Mouse (Mus musculus) macrophage (primary cell): ENCODE results near the gene Ptpre. TPM values are rescaled to one million over a fixed set of nuclear protein-coding genes. Genes with fewer than 3 reads are reported as not detected.
"Not testable (repeated sequence)": the region's sequence is repeated elsewhere in the genome, so short reads cannot be mapped to it uniquely, and the experiment has no call there.

Experiments used
- H3K27ac ChIP-seq: fragments of 350-480 bp; formaldehyde crosslinking; 2 replicates; pipeline ENCODE4 v1.9.0; 2021
- H3K36me3 ChIP-seq: fragments of 350-480 bp; formaldehyde crosslinking; 2 replicates; pipeline ENCODE4 v1.9.0; 2021; ENCODE audit errors: inconsistent target
- H3K4me3 ChIP-seq: fragments of 350-480 bp; formaldehyde crosslinking; 2 replicates; pipeline ENCODE4 v1.9.0; 2021; ENCODE audit errors: inconsistent target
- H3K79me2 ChIP-seq: fragments of 350-480 bp; formaldehyde crosslinking; 2 replicates; pipeline ENCODE4 v1.9.0; 2021; ENCODE audit errors: inconsistent target
- WGBS: methylation state at CpG from one replicate; pipeline ENCODE4 v1.1.7; 2026; ENCODE audit warnings: inconsistent platforms; ENCODE audit not compliant: missing documents; 5-methylcytosine and 5-hydroxymethylcytosine counted together
- polyA plus RNA-seq: library from polyadenylated mRNA; stranded (reverse); fragments of 250-400 nt; gene quantifications from 3 replicates; pipeline ENCODE4 v1.2.4, GENCODE M21; 2018; ENCODE audit warnings: inconsistent platforms

The Ptpre gene
- polyA plus RNA-seq, 1 experiment from 2014 or later, result 35.9 TPM

GRCm38 (mm10) chr7:135545957-135546356, 8.7 kb downstream of the Ptpre start:
- H3K27ac ChIP-seq, result no peak overlapping the region
- peaks cover 5% of the 10 kb centered on the region; the same call in 1 of the 2 replicates for H3K79me2 ChIP-seq
- H3K4me3 ChIP-seq, result no peak overlapping the region
- no peaks in the 10 kb centered on the region for H3K36me3 ChIP-seq
- 92% methylated on average over 7 of the region's 7 CpGs for WGBS

DNA sequence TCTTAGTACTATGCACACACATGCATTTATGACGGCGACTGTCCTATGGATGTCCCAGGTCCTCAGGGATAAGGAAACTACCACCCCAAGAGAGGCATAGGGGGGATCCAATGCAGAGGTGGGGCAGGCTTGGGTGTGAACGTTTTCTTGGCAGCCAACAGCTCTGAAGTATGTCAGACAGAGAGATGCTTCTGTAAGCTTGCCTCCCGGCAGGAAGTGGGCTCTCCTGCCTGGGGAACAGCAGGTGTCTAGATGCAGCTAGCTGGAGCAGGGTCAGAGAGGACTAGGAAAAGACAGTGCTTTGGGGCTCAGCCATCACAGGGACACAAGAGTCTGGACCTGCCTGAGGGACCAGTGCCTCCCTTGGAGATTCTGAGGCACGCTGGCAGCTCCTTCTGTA, 9.2 kb downstream of the Ptpre start:
- 65% methylated on average over 5 of the region's 5 CpGs for WGBS
- no peaks in the 10 kb centered on the region for H3K36me3 ChIP-seq
- H3K79me2 ChIP-seq, result peaks cover 5% of the 10 kb centered on the region; the same call in 1 of the 2 replicates
- H3K4me3 ChIP-seq, result no peak overlapping the region
- H3K27ac ChIP-seq, result no peak overlapping the region

DNA sequence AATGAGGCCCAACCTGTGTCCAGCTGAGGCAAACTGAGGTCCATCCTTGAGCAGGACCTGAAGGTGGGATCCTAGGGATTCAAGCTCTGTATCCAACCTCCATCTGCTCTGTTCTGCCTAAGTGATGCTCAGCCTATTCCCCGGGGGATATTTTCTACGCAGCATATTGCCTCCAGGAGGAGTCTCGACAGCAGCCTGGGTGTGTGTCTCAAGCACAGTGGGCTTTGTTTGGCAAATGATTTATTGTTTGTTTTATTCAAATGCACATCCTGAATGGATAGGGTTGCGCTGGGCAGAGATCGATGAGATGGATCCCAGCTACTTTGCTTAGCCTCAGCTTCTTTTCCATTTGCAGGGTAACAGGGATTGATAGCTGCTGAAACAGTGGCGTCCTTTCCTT, 11.2 kb downstream of the Ptpre start:
- Histone ChIP-seq H3K27ac (no peak overlapping the region), H3K79me2 (peaks cover 5% of the 10 kb centered on the region; the same call in 1 of the 2 replicates), H3K36me3 (no peaks in the 10 kb centered on the region), H3K4me3 (no peak overlapping the region)
- WGBS, result 93% methylated on average over 6 of the region's 6 CpGs

GRCm38 (mm10) chr7:135551547-135551946, 14.3 kb downstream of the Ptpre start:
- no peak overlapping the region for H3K4me3 ChIP-seq
- H3K36me3 ChIP-seq, result no peaks in the 10 kb centered on the region
- H3K27ac ChIP-seq, result no peak overlapping the region
- 100% methylated on average over 1 of the region's 1 CpGs for WGBS
- H3K79me2 ChIP-seq, result no peaks in the 10 kb centered on the region

DNA sequence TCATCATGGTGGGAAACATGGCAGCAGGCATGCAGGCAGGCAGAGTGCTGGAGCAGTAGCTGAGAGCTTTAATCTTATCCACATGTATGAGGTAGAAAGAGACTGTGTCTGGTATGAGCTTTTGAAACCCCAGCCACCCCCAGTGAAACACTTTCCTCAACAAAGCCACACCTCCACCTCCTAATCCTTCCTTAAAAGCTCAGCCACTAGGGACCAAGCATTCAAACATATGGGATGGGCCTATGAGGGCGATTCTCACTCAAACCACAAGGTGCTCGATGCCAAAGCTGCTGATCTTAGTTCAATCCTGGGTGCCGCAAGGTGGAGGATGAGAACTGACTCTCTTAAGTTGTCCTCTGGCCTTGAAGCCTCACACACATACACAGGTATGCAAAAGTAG, 16.3 kb downstream of the Ptpre start:
- no peak overlapping the region for H3K4me3 ChIP-seq
- H3K27ac ChIP-seq, result no peak overlapping the region
- 47% methylated on average over 3 of the region's 3 CpGs for WGBS
- H3K79me2 ChIP-seq, result no peaks in the 10 kb centered on the region
- H3K36me3 ChIP-seq, result no peaks in the 10 kb centered on the region

GRCm38 (mm10) chr7:135556663-135557402, 19.6 kb downstream of the Ptpre start:
- 22% methylated on average over 3 of the region's 3 CpGs for WGBS
- Histone ChIP-seq H3K36me3 (no peaks in the 10 kb centered on the region), H3K4me3 (no peak overlapping the region), H3K27ac (no peak overlapping the region), H3K79me2 (no peaks in the 10 kb centered on the region)

- WGBS, result 82% methylated on average over 1 of the region's 1 CpGs
Measured at GRCm38 (mm10) chr7:135560280-135560679, 23.0 kb downstream of the Ptpre start.

DNA sequence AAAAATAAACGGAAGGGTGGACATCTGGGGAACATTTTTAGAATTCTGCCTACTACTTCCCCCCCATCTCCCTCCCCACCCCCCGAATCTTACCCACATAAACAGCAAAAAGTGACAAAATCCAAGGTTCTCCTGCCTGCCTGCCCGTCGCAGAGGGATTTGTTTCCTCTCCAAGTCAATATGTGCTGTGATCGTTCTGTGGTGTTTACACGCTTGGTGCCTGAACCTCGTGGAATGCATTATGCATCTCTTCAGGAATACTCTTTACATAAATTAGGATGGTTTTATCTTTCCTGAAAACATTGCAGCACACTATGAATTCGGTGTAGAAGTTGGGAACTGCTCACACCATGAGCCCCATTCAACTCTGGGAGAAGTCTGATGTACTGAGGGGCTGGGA, 26.7 kb downstream of the Ptpre start:
- no peaks in the 10 kb centered on the region for H3K79me2 ChIP-seq
- H3K27ac ChIP-seq, result no peak overlapping the region
- no peaks in the 10 kb centered on the region for H3K36me3 ChIP-seq
- H3K4me3 ChIP-seq, result no peak overlapping the region
- WGBS, result 91% methylated on average over 8 of the region's 8 CpGs

More at GRCm38 (mm10) chr7:135560280-135560679, 23.0 kb downstream of the Ptpre start:
- Histone ChIP-seq H3K36me3 (no peaks in the 10 kb centered on the region), H3K4me3 (no peak overlapping the region), H3K27ac (no peak overlapping the region), H3K79me2 (no peaks in the 10 kb centered on the region)

- Histone ChIP-seq H3K79me2 (no peaks in the 10 kb centered on the region), H3K36me3 (no peaks in the 10 kb centered on the region), H3K4me3 (no peak overlapping the region), H3K27ac (no peak overlapping the region)
- WGBS, result 94% methylated on average over 5 of the region's 5 CpGs
Measured at GRCm38 (mm10) chr7:135566013-135566412, 28.7 kb downstream of the Ptpre start.

- no peak overlapping the region for H3K4me3 ChIP-seq
- no peaks in the 10 kb centered on the region for H3K79me2 ChIP-seq
- WGBS, result 80% methylated on average over 1 of the region's 1 CpGs
- no peaks in the 10 kb centered on the region for H3K36me3 ChIP-seq
- H3K27ac ChIP-seq, result no peak overlapping the region
Measured at GRCm38 (mm10) chr7:135567582-135567981, 30.3 kb downstream of the Ptpre start.

- Histone ChIP-seq H3K4me3 (no peak overlapping the region), H3K27ac (no peak overlapping the region), H3K36me3 (no peaks in the 10 kb centered on the region), H3K79me2 (no peaks in the 10 kb centered on the region)
- WGBS, result 95% methylated on average over 2 of the region's 2 CpGs
Measured at GRCm38 (mm10) chr7:135568550-135568949, 31.3 kb downstream of the Ptpre start.

- Histone ChIP-seq H3K4me3 (no peak overlapping the region), H3K79me2 (no peaks in the 10 kb centered on the region), H3K27ac (no peak overlapping the region), H3K36me3 (no peaks in the 10 kb centered on the region)
Measured at GRCm38 (mm10) chr7:135571392-135571791, 34.1 kb downstream of the Ptpre start.

- H3K36me3 ChIP-seq, result no peaks in the 10 kb centered on the region
- H3K79me2 ChIP-seq, result no peaks in the 10 kb centered on the region
- H3K4me3 ChIP-seq, result no peak overlapping the region
- 91% methylated on average over 10 of the region's 10 CpGs for WGBS
- no peak overlapping the region for H3K27ac ChIP-seq
Measured at GRCm38 (mm10) chr7:135571951-135572559, 34.8 kb downstream of the Ptpre start.

DNA sequence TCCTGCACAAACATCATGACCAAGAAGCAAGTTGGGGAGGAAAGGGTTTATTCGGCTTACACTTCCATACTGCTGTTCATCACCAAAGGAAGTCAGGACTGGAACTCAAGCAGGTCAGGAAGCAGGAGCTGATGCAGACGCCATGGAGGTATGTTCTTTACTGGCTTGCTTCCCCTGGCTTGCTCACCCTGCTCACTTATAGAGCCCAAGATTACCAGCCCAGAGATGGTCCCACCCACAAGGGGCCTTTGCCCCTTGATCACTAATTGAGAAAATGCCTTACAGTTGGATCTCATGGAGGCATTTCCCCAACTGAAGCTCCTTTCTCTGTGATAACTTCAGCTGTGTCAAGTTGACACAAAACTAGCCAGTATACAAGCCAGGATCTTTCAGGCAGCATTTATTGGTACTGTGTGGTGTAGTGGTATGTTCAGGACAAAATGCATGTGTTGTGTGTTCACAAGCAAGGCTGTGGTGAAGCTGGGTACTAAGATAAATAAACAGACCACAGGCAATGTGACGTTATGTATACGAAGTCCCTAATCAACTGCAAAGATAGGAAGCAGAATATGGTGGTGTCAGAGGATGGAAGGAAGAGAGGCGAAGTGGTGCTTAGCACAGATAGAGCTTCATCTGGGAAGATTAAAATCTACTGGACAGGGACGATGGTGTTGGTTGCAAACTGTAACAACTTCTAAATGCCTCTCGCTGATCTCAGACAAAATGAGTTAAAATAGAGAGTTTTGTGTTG, 38.2 kb downstream of the Ptpre start:
- H3K4me3 ChIP-seq, H3K27ac ChIP-seq, H3K79me2 ChIP-seq, H3K36me3 ChIP-seq: not testable (repeated sequence)
- WGBS, result 59% methylated on average over 5 of the region's 7 CpGs

DNA sequence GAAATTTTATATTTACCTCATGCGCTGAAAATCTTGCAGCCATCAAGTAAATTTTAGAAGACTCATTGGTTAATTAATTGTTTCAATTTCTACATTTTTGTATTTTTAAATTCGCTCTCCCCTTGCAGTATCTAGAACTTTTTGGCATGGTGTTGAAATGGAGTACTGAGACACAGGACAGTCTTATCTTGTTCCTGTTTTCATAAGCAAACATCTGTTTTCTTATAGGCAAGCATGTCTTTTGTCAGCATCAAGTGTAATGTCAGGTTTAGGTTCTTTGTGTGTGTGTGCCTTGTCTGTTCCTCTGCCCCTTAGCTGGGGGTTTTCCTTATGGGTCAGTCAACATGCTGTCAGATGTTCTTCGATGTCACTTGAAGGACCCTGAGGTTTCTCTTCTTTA, 39.0 kb downstream of the Ptpre start:
- WGBS, result 71% methylated on average over 3 of the region's 3 CpGs
- no peaks in the 10 kb centered on the region for H3K36me3 ChIP-seq
- no peaks in the 10 kb centered on the region for H3K79me2 ChIP-seq
- no peak overlapping the region for H3K4me3 ChIP-seq
- no peak overlapping the region for H3K27ac ChIP-seq
